Mouse (Mus musculus) cerebellum, postnatal 10 days (tissue): ENCODE data around the gene Cdk19.
A peak's percentile ranks its signal among the peaks of the same experiment; 100 is the strongest.

Source experiments
- DNase-seq, 2 experiments: peaks; one replicate each; pipeline ENCODE4 v3.0.0; 2021; ENCODE audit warnings: mixed read lengths in 2 of 2

The Cdk19 gene

DNA sequence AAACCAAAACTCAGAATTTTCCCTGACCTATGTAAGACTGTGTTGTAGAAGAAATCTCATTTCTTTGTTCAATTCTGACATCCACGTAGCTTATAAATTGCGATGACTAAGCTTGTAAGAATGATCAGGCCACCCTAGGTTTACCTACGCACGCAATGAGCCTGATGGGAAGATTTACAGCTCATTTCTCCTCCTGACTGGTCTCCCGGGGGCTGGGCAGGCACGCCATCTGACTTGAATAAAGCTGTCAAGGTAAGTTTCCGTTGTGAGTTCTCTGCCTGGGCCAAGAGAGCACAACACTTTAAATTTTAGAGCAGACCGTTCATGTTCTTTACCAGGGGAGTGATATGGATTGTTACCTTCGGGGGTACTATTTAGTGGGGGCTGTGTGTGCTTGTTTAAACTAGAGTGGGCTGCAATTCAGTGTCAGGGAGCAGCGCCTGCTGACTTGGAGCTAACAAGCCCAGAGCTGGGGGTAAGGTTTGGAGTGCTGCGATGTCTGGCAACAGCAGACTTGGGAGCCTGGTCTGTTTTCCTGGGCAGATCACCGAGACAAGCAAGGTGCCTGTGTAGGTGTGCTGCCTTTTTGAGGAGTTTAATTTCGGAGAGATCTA lies at the start of gene Cdk19:
Gene Cdk19, plus strand, starts transcription at position 214 of the 614 bp plus-strand sequence.
- no peak for DNase-seq

GRCm38 (mm10) chr10:40292640-40293039 lies 46.7 kb upstream of the Cdk19 start:
- DNase-seq, result no peak

DNA sequence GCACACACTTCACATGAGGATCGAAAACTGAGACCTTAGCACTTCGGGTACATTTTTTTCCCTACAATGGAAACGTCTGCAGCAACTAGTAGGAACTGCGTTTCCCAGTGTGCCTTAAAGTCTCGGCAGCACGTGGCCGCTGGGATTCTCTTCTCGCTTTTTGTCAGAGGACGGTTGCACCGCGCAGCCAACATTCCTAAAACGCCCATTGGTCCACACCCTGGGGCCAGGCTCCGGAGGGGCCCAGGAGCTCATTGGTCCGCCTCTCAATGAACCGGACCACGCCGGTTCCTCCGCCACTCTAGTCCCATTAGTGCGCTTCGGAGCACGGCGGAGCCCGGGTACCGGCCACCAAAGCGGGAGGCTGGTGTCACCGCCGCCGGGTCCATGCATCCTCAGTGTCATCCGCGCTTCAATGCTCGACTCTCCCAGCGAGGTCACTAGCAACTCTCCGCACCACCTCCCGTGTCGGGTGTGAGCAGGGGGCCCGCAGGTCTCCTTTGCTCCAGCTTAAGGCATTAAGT lies 38.7 kb upstream of the Cdk19 start:
- peak; percentile 91 to 92 for DNase-seq

GRCm38 (mm10) chr10:40301181-40302075 lies 37.9 kb upstream of the Cdk19 start:
- peak; percentile 72 for DNase-seq

GRCm38 (mm10) chr10:40302140-40302985 lies 37.0 kb upstream of the Cdk19 start, which contains the start of gene Amd1:
Gene Amd1, minus strand, starts transcription at chr10:40302186.
- peak; percentile 100 for DNase-seq

- no peak for DNase-seq
Measured at GRCm38 (mm10) chr10:40305989-40306388, 33.4 kb upstream of the Cdk19 start.

DNA sequence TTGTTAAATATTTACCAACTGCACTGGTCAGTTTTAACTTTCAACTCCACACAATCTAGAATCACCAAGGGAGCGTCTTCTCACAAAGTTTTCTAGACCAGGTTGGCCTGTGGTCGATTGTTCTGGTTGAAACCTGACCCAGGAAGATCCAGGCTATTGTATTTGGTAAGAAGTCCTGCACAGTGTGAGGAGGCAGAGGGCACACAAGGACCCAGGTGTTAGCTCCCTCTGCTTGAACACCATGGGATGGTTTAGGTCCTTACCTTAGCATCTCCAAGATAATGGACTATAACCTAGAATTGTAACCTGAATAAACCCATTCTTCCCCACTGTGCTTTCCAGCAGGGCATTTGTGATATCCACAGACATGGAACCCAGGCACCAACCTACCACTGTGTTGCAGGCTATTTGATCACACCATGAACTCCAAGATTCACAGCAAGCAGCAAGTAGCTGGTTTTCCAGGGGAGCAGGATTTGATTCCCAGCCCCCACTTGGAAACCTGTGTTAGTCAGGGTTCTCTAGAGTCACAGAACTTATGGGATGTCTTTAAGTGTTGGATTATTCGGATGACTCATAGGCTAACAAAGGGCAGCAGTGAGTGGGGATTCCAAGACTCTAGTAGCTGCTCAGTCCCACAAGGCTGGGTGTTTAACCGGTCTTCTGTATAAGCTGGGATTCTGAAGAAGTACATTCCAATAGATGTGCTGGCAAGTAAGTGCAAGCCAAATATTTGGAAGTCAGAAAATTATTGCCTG lies 31.4 kb upstream of the Cdk19 start:
- DNase-seq, result no peak

DNA sequence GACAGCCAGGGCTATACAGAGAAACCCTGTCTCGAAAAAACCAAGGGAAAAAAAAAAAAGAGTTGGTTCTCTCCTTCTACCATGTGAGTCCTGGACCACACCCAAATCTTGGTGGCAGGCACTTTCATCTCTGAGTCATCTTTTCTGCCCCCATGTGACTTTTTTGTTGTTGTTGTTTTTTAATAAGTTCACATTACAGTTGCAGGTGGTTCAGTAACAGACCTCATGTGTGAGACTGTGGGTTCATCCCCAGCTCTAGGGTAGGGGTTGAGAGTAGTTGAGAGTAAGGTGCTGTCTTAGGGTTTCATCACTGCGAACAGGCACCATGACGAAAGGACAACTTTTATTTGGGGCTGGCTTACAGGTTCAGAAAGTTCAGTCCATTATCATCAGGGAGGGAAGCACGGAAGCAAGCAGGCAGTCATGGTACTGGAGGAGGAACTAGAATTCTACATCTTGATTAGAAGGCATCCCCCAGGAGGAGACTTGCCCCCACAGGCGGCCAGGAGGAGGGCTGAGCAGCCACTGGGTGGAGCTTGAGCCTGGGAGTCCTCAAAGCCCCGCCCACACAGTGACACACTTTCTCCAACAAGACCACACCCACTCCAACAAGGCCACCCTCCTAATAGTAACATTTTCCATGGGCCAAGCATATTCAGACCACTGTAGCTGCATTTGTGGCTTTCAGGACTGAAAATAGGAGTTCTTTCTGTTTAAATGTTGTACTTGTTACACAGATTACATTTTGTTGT lies 29.3 kb upstream of the Cdk19 start:
- DNase-seq, result no peak

DNA sequence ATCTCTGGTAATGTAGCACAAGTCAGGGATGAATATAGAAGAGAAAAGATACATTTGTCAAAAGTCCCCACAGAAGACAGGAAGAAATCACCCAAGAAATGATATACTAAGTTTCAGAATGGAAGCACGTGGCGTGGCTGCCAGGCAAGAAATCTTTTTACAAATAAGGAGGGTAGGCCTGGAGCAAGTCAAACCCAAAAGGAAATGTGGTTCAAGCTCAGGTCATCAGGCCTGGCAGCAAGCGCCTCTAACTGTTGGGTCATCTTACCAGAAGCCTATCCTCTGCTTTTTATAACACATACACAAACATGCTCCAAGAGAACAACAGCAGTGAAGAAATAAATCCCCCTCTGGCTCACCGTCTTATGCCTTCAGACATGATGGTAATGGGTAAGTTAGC lies 26.6 kb upstream of the Cdk19 start:
- DNase-seq, result no peak

DNA sequence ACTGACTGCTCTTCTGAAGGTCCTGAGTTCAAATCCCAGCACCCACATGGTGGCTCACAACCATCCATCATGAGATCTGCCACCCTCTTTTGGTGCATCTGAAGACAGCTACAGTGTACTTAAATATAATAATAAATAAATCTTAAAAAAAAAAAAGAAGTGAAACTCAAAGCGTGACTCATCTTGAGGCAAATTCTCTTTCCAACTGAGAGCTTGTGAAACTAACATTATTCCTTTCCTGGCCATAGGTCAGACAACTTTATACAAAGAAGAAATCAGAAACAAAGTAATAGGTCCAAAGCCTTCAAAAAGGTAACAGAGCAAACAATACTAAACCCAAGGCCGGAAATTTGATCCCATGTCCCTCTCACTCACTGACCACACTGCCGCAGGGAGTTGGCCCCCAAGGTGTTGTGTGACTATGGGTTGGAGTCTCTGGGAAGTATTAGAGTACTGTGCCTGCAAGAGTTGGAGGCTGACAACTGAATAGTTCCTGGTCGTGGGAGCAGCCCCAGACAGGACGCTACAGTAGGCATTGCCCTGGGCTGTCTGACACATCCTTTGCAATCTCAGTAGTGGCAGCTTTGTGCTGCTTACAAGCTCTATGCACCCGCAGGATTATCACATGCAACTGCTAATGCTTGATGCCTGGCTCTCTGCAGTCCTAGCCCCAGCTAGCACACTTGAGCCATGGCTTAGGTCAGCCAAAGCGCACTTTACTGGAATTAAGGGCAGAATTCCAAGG lies 22.4 kb upstream of the Cdk19 start:
- DNase-seq, result no peak

- DNase-seq, result no peak
Measured at GRCm38 (mm10) chr10:40320306-40320705, 19.1 kb upstream of the Cdk19 start.

GRCm38 (mm10) chr10:40328004-40328551 lies 11.3 kb upstream of the Cdk19 start:
- no peak for DNase-seq

- DNase-seq, result no peak
Measured at GRCm38 (mm10) chr10:40330262-40330661, 9.1 kb upstream of the Cdk19 start.

DNA sequence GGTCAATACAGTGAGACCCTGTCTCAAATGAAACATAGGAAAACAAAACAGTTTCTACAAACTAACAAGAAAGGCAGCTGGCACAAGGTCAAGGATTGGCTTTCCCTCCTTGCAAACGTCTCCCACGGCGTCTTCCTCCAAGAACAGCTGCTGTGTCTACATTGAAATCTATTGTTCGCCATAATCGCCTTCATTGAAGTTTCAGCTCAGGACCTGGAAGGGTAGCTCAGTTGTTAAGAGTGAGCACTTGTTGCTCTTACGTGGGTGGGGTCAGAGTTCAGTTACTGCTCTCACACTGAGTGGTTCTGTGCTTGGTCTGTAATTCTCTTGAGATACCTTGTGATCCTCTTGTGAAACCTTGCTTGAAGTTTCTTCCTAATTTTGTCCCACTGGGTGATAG lies 6.5 kb upstream of the Cdk19 start:
- DNase-seq, result no peak

- DNase-seq, result no peak
Measured at GRCm38 (mm10) chr10:40342036-40342435, 2.7 kb downstream of the Cdk19 start.

GRCm38 (mm10) chr10:40346776-40347403 lies 7.5 kb downstream of the Cdk19 start:
- DNase-seq, result no peak

GRCm38 (mm10) chr10:40347461-40347954 lies 8.1 kb downstream of the Cdk19 start:
- no peak for DNase-seq

GRCm38 (mm10) chr10:40348566-40349536 lies 9.5 kb downstream of the Cdk19 start:
- peak; percentile 96 to 98 for DNase-seq
